Mouse (Mus musculus): ENCODE data around the gene Kcnk7.
A peak's percentile ranks its signal among the peaks of the same experiment; 100 is the strongest.

Kcnk7 gene

GRCm38 (mm10) chr19:5725767-5726515 lies 21.8 kb downstream of the Kcnk7 start, which contains the start of gene Ehbp1l1:
Ehbp1l1 (minus strand) TSS chr19:5726317.
- DNase-seq = peak; percentile 73 to 74

DNA sequence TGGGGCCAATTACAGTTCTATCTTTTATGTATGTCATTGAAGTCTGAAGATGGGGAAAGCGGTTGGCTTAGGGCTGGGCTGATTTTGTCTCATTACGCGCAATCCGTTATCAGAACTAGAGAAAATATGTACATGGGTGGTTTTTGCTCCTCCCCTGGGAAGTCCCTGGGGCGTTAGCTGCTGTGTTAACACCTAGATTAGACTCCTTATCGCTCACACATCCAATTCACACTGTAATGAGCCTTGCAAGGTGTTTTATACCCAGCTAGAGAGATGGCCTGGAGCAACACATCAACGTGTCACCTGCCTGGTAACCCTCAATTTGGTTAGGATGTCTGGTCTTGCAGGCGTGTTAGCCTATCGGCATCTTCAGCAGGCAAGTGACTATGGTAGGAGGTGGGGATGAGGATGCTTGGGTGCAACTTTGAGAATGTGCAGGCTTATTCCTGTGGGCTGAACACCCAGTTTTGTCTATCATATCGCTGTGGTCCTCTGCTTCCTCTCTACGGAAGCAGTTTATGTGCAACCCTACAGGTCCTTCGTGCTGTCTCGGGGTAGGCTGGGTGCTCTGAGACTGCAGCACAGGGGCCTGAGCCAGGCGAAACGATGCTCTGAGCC lies 22.9 kb downstream of the Kcnk7 start:
- DNase-seq = peak; percentile 53 to 59

DNA sequence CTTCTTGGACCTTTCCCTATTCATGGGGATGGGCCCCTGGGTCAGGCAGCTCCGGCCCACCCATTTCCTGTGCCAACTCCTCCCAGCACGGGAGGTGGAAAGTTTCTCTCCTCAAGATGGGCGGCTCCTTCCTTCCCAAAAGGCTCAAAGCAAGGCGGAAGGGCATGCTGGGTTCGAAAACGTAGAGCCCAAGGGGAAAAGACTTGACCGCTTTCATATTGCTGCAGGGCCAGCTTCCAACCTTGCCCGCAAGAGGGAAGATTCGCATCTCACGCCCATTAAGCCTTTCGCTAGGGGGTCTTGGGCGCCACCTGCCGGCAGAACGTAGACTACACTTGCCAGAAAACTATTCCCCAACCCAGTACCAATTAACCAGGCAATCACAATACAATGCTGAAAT lies 23.5 kb downstream of the Kcnk7 start:
- DNase-seq = peak; percentile 93 to 94

GRCm38 (mm10) chr19:5728631-5729443 lies 24.7 kb downstream of the Kcnk7 start:
- DNase-seq = peak in 1 of 2 experiments; percentile 27

GRCm38 (mm10) chr19:5729444-5729815 lies 25.3 kb downstream of the Kcnk7 start, which contains the start of gene Fam89b:
Fam89b (minus strand) TSS chr19:5729653.
- DNase-seq = peak; percentile 91

DNA sequence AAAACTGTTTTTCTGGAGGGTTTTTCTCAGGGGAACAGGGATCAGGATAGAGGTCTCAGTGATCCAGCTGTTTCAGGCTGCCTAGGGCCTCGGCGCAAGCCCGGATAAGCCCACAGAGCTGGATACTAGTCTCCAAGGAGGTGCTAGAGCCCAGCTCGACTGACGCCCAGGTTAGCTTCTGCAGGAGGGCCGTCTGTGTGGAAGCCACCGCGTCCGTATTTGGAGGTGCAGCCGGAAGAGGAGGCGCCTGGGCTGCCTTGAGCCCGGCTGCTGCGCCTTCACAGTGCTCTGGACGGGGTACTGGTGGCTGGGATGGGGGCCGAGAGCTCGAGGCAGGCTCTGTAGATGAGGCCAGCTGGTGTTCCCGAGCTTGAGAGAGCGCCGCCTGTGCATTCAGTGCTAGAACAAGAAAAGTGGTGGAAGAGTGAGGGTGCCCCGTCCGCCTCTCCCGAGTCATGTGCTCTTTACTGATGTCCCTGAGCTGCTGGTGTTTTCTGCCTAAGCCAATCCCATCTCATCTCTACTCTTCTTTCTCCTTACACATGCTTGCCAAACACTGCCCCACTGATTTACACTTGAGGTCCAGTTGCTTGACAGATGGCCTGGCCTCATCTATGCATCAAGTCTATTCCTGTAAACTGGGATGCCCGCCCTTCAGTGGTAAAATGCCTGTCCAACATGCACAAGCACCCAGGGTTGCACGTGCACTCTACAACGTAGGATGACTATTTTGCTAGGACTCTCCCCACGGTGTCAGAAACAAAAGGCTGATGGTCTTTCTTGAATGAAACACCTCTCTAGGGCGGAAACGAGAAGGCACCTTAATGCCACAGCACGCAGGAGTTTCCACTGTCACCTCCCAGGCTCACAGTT lies 26.4 kb downstream of the Kcnk7 start:
- peak; percentile 38 to 40 for DNase-seq

DNA sequence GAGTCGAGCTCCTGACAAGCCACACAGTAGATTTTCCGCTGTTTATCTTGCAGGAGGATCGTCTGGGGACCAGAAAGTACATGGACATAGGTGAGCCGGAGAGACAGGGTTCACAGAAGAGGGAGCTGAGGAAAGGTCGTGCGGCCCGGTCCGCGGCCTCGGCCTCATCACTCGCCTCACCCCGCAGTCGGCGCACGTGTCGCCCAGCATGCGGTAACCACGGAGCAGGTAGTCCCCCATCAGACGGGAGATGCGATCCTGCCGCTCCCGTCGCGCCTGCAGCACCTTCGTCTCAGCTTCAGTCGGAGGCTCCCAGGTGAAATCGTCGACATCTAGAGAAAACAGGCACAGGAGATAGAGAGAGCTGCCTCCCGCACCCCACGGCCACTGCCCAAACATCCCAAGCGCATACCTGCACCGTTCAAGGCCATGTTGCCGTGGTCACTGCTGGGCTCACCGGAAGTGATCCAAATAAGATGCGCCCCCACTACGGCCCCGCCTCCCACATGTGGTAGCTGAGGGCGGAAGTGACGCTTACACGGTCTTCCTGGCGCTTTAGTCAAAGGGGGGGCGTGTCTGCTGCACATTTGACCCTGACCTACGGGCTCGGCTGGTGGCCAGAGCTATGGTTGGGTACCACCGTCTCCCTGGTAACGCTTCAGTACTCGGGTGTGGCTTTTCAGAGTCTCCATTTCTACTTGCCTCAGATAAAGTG lies 27.3 kb downstream of the Kcnk7 start:
- peak; percentile 95 to 96 for DNase-seq

GRCm38 (mm10) chr19:5734325-5734724 lies 30.2 kb downstream of the Kcnk7 start:
- DNase-seq = no peak

GRCm38 (mm10) chr19:5739446-5739845 lies 35.3 kb downstream of the Kcnk7 start:
- no peak for DNase-seq

DNA sequence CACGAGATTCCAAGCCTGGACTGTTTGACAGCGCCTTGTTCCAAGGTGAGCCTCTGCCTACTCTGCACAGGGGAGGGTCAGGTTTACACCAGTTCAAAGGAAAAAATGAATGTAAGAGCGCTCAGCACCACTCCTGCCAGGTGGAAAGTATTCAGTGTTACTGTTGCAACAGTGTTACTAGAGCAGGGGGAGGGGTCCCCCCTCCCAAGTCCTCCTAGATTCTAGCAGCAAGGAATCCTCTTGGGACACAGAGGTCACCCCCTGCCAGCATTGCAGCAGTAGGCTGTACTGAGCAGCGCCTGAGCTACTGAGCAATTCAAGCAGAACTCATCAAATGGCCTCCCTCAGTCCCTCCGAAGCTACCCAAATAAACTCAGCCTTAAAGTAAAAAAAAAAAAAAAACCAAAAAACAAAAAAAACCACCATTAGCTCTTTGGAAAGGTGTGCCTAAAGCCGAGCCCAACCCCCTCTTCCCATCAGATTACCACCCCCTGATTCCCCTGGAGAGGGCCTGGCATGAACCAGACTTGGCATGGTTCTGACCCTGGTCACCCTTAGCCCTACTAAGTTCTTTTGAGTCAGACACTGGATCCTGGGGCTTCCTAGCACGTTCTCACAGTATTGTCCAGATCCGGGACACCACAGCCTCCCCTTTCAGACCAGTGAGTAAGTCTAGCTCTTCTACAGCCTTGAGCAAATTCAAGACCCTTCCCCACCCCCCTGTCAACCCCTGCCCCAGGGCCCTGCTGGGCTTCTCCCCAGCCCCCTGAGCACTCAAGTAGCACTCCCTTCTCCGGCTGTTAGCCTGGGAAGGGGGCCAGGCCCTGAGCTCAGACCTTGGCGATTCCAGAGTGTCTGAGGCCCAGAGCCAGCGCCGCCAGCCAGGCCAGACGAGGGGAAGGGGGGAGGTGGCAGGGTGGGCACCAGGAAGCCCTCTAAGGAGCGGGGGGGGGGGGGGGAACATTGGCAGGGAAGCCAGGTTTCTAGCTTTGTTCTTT lies 36.5 kb downstream of the Kcnk7 start, which contains the start of gene Ltbp3:
Gene Ltbp3 (plus strand): TSS at position 585 of the 998 bp plus-strand sequence.
- DNase-seq = no peak

- DNase-seq = peak in 1 of 2 experiments; percentile 12
Observed at GRCm38 (mm10) chr19:5741641-5742240, 37.6 kb downstream of the Kcnk7 start.

DNA sequence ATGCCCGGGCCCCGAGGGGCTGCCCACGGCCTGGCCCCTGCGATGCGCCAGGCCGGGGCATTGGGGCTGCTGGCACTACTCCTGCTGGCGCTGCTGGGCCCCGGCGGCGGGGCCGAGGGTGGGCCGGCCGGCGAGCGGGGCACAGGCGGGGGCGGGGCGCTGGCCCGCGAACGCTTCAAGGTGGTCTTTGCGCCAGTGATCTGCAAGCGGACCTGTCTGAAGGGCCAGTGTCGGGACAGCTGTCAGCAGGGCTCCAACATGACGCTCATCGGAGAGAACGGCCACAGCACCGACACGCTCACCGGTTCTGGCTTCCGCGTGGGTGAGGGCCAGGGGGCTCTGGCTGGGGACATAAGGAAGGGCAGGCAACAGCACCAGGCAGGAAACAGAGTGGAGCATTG lies 38.1 kb downstream of the Kcnk7 start:
- no peak for DNase-seq

- DNase-seq = no peak
Observed at GRCm38 (mm10) chr19:5743576-5743975, 39.4 kb downstream of the Kcnk7 start.

- DNase-seq = peak in 1 of 2 experiments; percentile 29
Observed at GRCm38 (mm10) chr19:5745756-5746710, 41.9 kb downstream of the Kcnk7 start.

DNA sequence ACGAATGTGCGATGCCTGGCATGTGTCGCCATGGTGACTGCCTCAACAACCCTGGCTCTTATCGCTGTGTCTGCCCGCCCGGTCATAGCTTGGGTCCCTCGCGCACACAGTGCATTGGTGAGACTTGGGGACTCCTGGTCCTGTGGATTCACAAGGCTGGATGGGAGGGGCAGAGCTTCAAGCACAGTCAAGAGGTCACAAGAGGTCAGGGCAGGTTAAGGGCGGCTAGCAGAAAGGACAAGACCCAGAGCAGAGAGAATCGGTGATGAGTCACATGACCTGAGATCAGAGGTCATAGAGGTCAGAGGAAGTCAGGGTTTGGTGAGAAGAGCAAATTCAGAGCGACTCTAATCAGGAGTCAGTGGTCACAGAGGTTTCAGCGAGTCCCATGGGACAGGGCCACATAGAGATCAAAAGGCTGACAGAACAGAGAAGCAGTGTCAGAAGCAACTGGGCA lies 42.8 kb downstream of the Kcnk7 start:
- no peak for DNase-seq

GRCm38 (mm10) chr19:5749476-5749875 lies 45.3 kb downstream of the Kcnk7 start:
- no peak for DNase-seq

GRCm38 (mm10) chr19:5750951-5751350 lies 46.8 kb downstream of the Kcnk7 start:
- no peak for DNase-seq

GRCm38 (mm10) chr19:5751742-5752141 lies 47.6 kb downstream of the Kcnk7 start:
- DNase-seq = peak; percentile 67 to 68

All from B cell, adult 2 months (primary cell).